Mouse (Mus musculus) heart, embryonic 14.5 days (tissue): ENCODE data around the gene Ceacam20. TPM values are rescaled to one million over a fixed set of nuclear protein-coding genes. Genes with fewer than 3 reads are reported as not detected.

Source experiments
- ATAC-seq: fragments of 200-750 bp; cut with Nextera tagmentation; 2 replicates; pipeline ENCODE4 v1.8.0; 2017; ENCODE audit warnings: low read depth, moderate TSS enrichment; ENCODE audit not compliant: insufficient number of reproducible peaks, insufficient read depth, low FRiP score
- H3K27ac ChIP-seq, 2 experiments: fragments of 200-500 bp in 1 of 2; fragments of 300-500 bp in 1 of 2; sonication (generic) in 1 of 2; replicated peaks in 1 of 2; 2 replicates each; pipeline ENCODE4 v1.5.1; 2012 to 2014; ENCODE audit warnings: low read depth in 2 of 2, low read length in 2 of 2, control low read depth in 1 of 2, mild to moderate bottlenecking in 1 of 2, mixed read lengths in 1 of 2; ENCODE audit not compliant: control insufficient read depth in 1 of 2, insufficient read depth in 1 of 2
- H3K27me3 ChIP-seq: fragments of 300-500 bp; sonication (generic); 2 replicates; pipeline ENCODE4 v1.6.1; 2014; ENCODE audit warnings: mild to moderate bottlenecking, low read length, control low read depth; ENCODE audit not compliant: control insufficient read depth, insufficient read depth
- H3K36me3 ChIP-seq: fragments of 300-500 bp; sonication (generic); 2 replicates; pipeline ENCODE4 v1.6.1; 2014; ENCODE audit warnings: mild to moderate bottlenecking, control low read depth, low read length, mixed read lengths; ENCODE audit not compliant: control insufficient read depth, insufficient read depth
- H3K4me1 ChIP-seq, 2 experiments: fragments of 200-500 bp in 1 of 2; fragments of 300-500 bp in 1 of 2; sonication (generic) in 1 of 2; 2 replicates each; pipeline ENCODE4 v1.6.1; 2012 to 2014; ENCODE audit warnings: low read length in 2 of 2, control low read depth in 1 of 2, mixed read lengths in 1 of 2; ENCODE audit not compliant: control insufficient read depth in 2 of 2, insufficient read depth in 2 of 2
- H3K4me2 ChIP-seq: fragments of 300-500 bp; sonication (generic); 2 replicates; pipeline ENCODE4 v1.6.1; 2014; ENCODE audit warnings: mild to moderate bottlenecking, low read length
- H3K4me3 ChIP-seq, 2 experiments: fragments of 200-500 bp in 1 of 2; fragments of 300-500 bp in 1 of 2; sonication (generic) in 1 of 2; 2 replicates each; pipeline ENCODE4 v1.5.1; 2012 to 2014; ENCODE audit warnings: low read length in 2 of 2, mild to moderate bottlenecking in 2 of 2, control low read depth in 1 of 2, low read depth in 1 of 2, moderate library complexity in 1 of 2; ENCODE audit not compliant: control insufficient read depth in 1 of 2, insufficient read depth in 1 of 2
- H3K9ac ChIP-seq: fragments of 300-500 bp; sonication (generic); 2 replicates; pipeline ENCODE4 v1.6.1; 2014; ENCODE audit warnings: mild to moderate bottlenecking, low read length
- H3K9me3 ChIP-seq: fragments of 300-500 bp; sonication (generic); 2 replicates; pipeline ENCODE4 v1.6.1; 2016; ENCODE audit warnings: low read length, control low read depth; ENCODE audit not compliant: control insufficient read depth
- WGBS: fragments of 180-500 bp; shearing (Covaris S2); extraction: QIAGEN DNeasy Blood & Tissue Kit; methylation state at CpG from one replicate; pipeline ENCODE4 v1.1.7; 2014; 5-methylcytosine and 5-hydroxymethylcytosine counted together
- polyA plus RNA-seq: library from polyadenylated mRNA; unstranded; fragments of >200 nt; fragmentation: Nextera tagmentation; extraction: Ambion mirVana; gene quantifications from 2 replicates; pipeline ENCODE4 v1.2.1, GENCODE M21; 2014

The Ceacam20 gene
- polyA plus RNA-seq, 1 experiment from 2014 or later: not detected

DNA sequence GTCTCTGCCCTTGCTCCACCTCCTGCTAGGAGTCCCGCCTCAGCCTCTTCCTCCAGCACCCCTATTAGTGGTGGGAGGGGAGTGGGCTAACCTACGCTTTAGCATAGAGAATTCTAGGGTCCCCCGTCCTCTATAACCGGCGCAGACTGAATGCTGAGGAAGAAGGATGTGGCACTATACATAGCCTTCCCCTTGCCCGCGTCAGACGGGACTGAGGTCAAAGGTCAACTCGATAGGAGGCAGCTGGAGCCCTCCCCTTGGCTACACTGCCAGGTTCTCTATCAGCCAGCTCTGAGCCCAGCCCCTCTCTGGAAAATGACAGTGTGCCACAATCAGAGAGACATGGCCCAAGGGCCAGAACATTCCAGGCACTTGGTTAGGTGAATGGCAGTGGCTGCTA, 14.6 kb upstream of the Ceacam20 start, which contains the start of gene Igsf23:
Gene Igsf23, minus strand, starts transcription at position 168 of the 400 bp plus-strand sequence.
- no peak within 1 kb of the TSS for H3K4me3 ChIP-seq
- H3K9me3 ChIP-seq: no peaks in the 10 kb centered on the region
- 25% methylated on average over 9 of the region's 9 CpGs for WGBS
- no peak within 1 kb of the TSS for H3K27ac ChIP-seq
- H3K36me3 ChIP-seq: no peaks in the 10 kb centered on the region
- no peaks in the 10 kb centered on the region for H3K27me3 ChIP-seq
- peaks cover 0 to 5% of the 10 kb centered on the region in 2 experiments; a peak in 2 of 4 replicates for H3K4me1 ChIP-seq
- H3K4me2 ChIP-seq: no peak within 1 kb of the TSS
- no peak within 1 kb of the TSS for H3K9ac ChIP-seq
- peak; percentile 55; the same call in 1 of the 2 replicates for ATAC-seq

- Histone ChIP-seq H3K4me1 (peaks cover 0 to 5% of the 10 kb centered on the region in 2 experiments; a peak in 2 of 4 replicates), H3K9me3 (no peaks in the 10 kb centered on the region), H3K4me2 (no peak overlapping the region), H3K36me3 (no peaks in the 10 kb centered on the region), H3K27ac (no peak overlapping the region), H3K4me3 (no peak overlapping the region), H3K9ac (no peak overlapping the region), H3K27me3 (no peaks in the 10 kb centered on the region)
- no peak for ATAC-seq
- 82% methylated on average over 10 of the region's 10 CpGs for WGBS
Measured at GRCm38 (mm10) chr7:19952320-19952986, 12.8 kb upstream of the Ceacam20 start.

- Histone ChIP-seq H3K4me2 (no peak overlapping the region), H3K9me3 (no peaks in the 10 kb centered on the region), H3K4me3 (no peak overlapping the region), H3K36me3 (no peaks in the 10 kb centered on the region), H3K27ac (no peak overlapping the region), H3K9ac (no peak overlapping the region), H3K4me1 (peaks cover 0 to 5% of the 10 kb centered on the region in 2 experiments; a peak in 2 of 4 replicates), H3K27me3 (no peaks in the 10 kb centered on the region)
- no peak for ATAC-seq
- 58% methylated on average over 9 of the region's 9 CpGs for WGBS
Measured at GRCm38 (mm10) chr7:19953054-19953453, 12.2 kb upstream of the Ceacam20 start.

- H3K4me1 ChIP-seq: no peaks in the 10 kb centered on the region
- no peak overlapping the region for H3K4me3 ChIP-seq
- no peaks in the 10 kb centered on the region for H3K27me3 ChIP-seq
- H3K27ac ChIP-seq: no peak overlapping the region
- ATAC-seq: no peak
- H3K4me2 ChIP-seq: no peak overlapping the region
- H3K36me3 ChIP-seq: no peaks in the 10 kb centered on the region
- H3K9ac ChIP-seq: no peak overlapping the region
- WGBS: 51% methylated on average over 4 of the region's 4 CpGs
- no peaks in the 10 kb centered on the region for H3K9me3 ChIP-seq
Measured at GRCm38 (mm10) chr7:19955861-19956260, 9.4 kb upstream of the Ceacam20 start.

DNA sequence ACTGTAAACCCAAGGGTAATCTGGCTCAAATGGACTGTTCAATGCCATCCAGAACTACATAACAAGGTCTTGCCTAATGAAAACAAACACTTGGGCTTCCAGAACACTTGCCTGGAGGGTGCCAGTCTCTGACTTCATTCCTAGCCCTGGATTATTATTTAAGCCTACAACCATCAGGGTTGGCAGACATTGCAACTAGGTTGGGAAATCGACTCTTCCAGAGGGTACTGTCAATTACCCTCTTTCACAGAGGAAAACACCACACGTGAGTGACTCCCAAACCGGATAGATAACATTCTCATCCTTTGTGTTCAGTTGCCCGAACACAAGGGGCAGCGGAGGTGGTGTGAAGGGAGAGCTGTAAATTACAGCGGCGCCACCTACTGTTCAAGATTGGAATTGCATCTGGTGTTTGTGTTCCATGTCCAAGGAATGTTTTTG, 8.9 kb upstream of the Ceacam20 start:
- Histone ChIP-seq H3K4me1 (no peaks in the 10 kb centered on the region), H3K4me2 (no peak overlapping the region; the same call in 1 of the 2 replicates), H3K4me3 (no peak overlapping the region), H3K27ac (no peak overlapping the region), H3K9ac (no peak overlapping the region), H3K27me3 (no peaks in the 10 kb centered on the region), H3K9me3 (no peaks in the 10 kb centered on the region), H3K36me3 (no peaks in the 10 kb centered on the region)
- no peak for ATAC-seq
- WGBS: 2% methylated on average over 7 of the region's 7 CpGs

- H3K27ac ChIP-seq: no peak overlapping the region
- H3K9ac ChIP-seq: no peak overlapping the region
- 68% methylated on average over 1 of the region's 1 CpGs for WGBS
- no peaks in the 10 kb centered on the region for H3K4me1 ChIP-seq
- no peak for ATAC-seq
- H3K36me3 ChIP-seq: no peaks in the 10 kb centered on the region
- no peak overlapping the region for H3K4me2 ChIP-seq
- H3K4me3 ChIP-seq: no peak overlapping the region
- H3K9me3 ChIP-seq: no peaks in the 10 kb centered on the region
- no peaks in the 10 kb centered on the region for H3K27me3 ChIP-seq
Measured at GRCm38 (mm10) chr7:19962423-19962822, 2.8 kb upstream of the Ceacam20 start.

- Histone ChIP-seq H3K4me3 (no peak overlapping the region), H3K9ac (no peak overlapping the region), H3K27ac (no peak overlapping the region), H3K9me3 (peaks cover 9% of the 10 kb centered on the region; the same call in 1 of the 2 replicates), H3K4me1 (no peaks in the 10 kb centered on the region), H3K27me3 (no peaks in the 10 kb centered on the region), H3K4me2 (no peak overlapping the region), H3K36me3 (no peaks in the 10 kb centered on the region)
- no peak for ATAC-seq
- 66% methylated on average over 3 of the region's 3 CpGs for WGBS
Measured at GRCm38 (mm10) chr7:19969106-19969505, 3.9 kb downstream of the Ceacam20 start.
